Mouse (Mus musculus) layer of hippocampus, adult 2 months (tissue): Measurements from ENCODE around the gene Pomt1. TPM values are rescaled to one million over a fixed set of nuclear protein-coding genes. Genes with fewer than 3 reads are reported as not detected.
A peak's percentile ranks its signal among the peaks of the same experiment; 100 is the strongest.
"Not testable (repeated sequence)": the region's sequence is repeated elsewhere in the genome, so short reads cannot be mapped to it uniquely, and the experiment has no call there.

Experiments used
- DNase-seq, 2 experiments: peaks; one replicate each; pipeline ENCODE4 v3.0.0; 2022; ENCODE audit warnings: low spot score in 2 of 2
- H3K27ac ChIP-seq: fragments of 200-600 bp; 2 replicates; pipeline ENCODE4 v1.8.1; 2022
- H3K4me3 ChIP-seq: fragments of 200-600 bp; 2 replicates; pipeline ENCODE4 v1.8.1; 2022; ENCODE audit warnings: mild to moderate bottlenecking
- CTCF ChIP-seq: fragments of 200-600 bp; conservative IDR thresholded peaks from 2 replicates; pipeline ENCODE4 v1.8.1; 2022; ENCODE audit warnings: antibody characterized with exemption, mild to moderate bottlenecking, moderate library complexity
- total RNA-seq, 2 experiments: library from RNA; stranded (reverse); gene quantifications; 2 replicates each; pipeline ENCODE4 v1.2.3; 2021

The Pomt1 gene
- total RNA-seq, 2 experiments from 2014 or later: 23.4 to 24.1 TPM

DNA sequence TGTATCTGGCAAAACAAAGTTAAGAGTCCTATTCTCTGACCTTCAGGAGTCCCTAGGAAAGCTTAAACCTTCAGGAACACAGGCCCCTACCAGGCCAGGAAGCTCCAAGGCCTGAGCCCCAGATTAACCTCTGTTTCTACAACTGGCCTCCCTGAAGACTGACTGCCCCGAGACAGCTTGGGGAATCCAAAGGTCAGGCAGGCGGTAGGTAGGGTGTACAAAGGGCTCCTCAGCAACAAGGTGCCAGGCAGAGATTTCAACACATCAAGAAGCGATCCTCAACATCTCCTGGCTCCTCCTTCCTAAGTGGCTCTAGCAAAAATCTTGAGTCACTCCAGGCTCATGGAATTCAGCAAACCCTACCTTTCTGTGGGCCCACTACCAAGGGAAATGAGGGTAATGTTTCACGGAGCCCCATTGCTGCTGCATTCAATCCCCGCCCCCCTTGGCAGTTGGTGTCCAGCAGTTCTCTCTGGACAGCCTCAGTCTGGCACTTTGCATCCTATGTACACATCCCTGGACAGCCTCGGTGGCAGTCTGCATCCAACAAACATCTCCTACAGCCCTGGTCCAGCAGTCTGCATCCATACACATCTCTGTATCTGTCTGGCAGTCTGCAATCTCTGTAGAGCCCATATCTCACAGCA is 22.6 kb downstream of the Pomt1 start:
- DNase-seq: no peak
- H3K4me3 ChIP-seq: peak overlapping the region; percentile 77
- H3K27ac ChIP-seq: peak overlapping the region; percentile 88; the same call in 1 of the 2 replicates
- no peak for TF ChIP-seq CTCF

- peak within 1 kb of the TSS; percentile 77 for H3K4me3 ChIP-seq
- peak within 1 kb of the TSS; percentile 88 for H3K27ac ChIP-seq
- peak; percentile 86 to 89 for DNase-seq
- no peak for TF ChIP-seq CTCF
These were observed 23.4 kb downstream of the Pomt1 start, which contains the start of gene Uck1 for GRCm38 (mm10) chr2:32259657-32260417. Gene Uck1 (minus strand): TSS chr2:32260159.

GRCm38 (mm10) chr2:32260635-32261034 is 24.2 kb downstream of the Pomt1 start:
- DNase-seq: no peak
- H3K27ac ChIP-seq: no peak overlapping the region
- H3K4me3 ChIP-seq: no peak overlapping the region; the same call in 1 of the 2 replicates
- TF ChIP-seq CTCF: peak; percentile 78

- 0 out of 2 replicates have a peak, but pooled peaks have one; percentile 4 for TF ChIP-seq CTCF
- no peak for DNase-seq
- H3K4me3 ChIP-seq: no peak overlapping the region
- no peak overlapping the region for H3K27ac ChIP-seq
These were observed 39.4 kb downstream of the Pomt1 start for GRCm38 (mm10) chr2:32275823-32276222.

DNA sequence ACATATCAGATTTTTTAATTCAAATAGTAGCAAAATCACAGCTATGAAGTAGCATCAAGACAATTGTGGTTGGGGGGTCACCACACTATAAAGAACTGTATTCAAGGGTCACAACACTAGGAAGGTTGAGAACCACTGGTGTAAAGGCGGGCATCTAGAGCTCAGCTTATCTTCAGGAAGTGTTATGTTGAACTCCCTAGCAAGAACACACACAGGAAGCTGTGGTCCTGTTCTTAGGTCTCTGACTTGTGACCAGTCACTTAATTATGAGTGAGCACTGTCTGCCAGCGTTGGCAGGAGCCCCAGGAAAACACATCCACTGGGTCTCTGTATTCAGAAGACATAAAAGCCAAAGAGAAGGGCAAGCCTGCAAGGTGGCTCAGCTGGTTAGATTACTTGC is 45.9 kb downstream of the Pomt1 start:
- Histone ChIP-seq H3K27ac (no peak overlapping the region), H3K4me3 (no peak overlapping the region)
- DNase-seq: no peak
- TF ChIP-seq CTCF: no peak

DNA sequence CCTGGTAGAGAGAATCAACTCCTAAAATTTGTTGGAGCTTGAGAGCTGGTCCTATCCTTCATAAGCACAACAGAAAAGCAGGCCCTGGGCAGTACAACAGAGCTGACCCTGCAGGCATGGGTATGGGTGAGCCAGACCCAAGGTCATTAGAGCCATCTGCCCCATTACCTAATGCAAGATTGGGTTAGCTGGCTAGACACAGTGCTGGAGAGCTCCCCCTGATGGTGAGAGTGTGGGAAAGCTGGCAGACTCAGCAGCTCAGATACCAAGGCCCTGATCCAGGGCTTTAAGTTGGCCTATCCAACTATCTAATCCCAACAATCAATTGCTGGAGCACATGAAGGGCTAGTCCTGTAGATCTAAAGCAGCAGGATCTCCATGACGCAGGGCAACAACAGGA is 46.3 kb downstream of the Pomt1 start:
- no peak for DNase-seq
- Histone ChIP-seq H3K4me3 (no peak overlapping the region), H3K27ac (no peak overlapping the region)
- TF ChIP-seq CTCF: peak; percentile 86

- no peak overlapping the region for H3K27ac ChIP-seq
- no peak overlapping the region for H3K4me3 ChIP-seq
- no peak for TF ChIP-seq CTCF
- DNase-seq: no peak
These were observed 47.6 kb downstream of the Pomt1 start for GRCm38 (mm10) chr2:32283986-32284385.

DNA sequence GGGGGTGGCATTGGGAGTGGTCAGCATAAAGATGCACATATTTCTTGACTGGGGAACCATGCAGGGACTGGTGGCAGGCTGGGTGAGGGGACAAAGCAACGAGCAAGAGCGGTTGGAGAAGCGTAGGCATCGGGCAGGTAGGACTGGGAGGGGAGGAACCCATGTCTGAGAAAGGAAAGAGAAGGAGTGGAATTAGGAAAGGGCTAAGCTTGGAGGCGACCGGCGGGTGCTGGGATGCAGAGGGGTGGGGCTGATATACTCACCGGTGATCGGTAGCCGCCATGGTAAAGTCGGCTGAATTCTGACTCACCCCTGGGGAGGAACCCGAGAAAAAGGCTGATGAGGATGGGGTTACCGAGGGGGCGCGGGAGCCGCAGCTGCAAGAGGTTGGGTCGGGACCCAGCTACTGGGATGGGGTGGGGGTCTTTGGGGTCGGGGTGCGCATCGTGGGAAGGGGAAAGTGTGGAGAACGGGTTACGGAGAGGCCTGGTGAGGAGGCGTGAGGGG is 51.0 kb downstream of the Pomt1 start, which contains the start of gene Golga2:
Golga2 (plus strand) TSS at position 51 of the 507 bp plus-strand sequence.
- H3K27ac ChIP-seq: peak within 1 kb of the TSS; percentile 93
- peak within 1 kb of the TSS; percentile 94 for H3K4me3 ChIP-seq
- DNase-seq: no peak
- no peak for TF ChIP-seq CTCF

- DNase-seq: peak; percentile 96 to 97
- Histone ChIP-seq H3K4me3 (peak within 1 kb of the TSS; percentile 94), H3K27ac (peak within 1 kb of the TSS; percentile 93)
- no peak for TF ChIP-seq CTCF
These were observed 51.6 kb downstream of the Pomt1 start, which contains the start of gene Swi5 for GRCm38 (mm10) chr2:32287923-32288367. Gene Swi5 (minus strand): TSS chr2:32288075.

DNA sequence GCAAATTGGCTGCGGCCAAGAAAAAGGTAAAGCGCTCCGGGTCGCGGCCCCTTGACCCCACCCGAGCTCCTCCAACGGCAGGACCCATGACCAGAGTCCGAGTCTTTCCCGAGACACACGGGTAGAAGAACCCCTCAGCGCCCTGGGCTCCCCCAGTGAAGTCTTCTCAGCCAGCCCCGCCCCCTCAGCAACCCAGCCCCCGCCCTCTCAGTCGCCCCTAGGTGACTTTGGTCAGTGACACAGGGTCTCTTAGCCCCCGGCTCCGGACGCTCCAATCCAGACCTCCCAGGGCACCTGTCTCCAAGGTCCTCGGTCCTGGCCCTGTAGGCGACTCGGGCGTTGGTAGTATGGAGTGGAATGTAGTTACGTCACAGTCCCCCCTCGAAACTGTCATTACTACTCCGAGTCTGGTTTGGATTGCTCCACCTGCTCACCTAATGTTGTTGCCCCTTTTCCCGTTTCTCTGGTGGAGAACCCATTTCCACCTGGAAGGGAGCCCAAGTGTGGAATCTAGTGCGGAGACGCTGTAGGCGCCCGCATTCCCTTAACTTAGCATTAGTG is 52.1 kb downstream of the Pomt1 start:
- no peak for TF ChIP-seq CTCF
- no peak for DNase-seq
- peak overlapping the region; percentile 94 for H3K4me3 ChIP-seq
- H3K27ac ChIP-seq: peak overlapping the region; percentile 91

GRCm38 (mm10) chr2:32289578-32289977 is 53.2 kb downstream of the Pomt1 start:
- DNase-seq: no peak
- no peak overlapping the region for H3K27ac ChIP-seq
- peak; percentile 81 for TF ChIP-seq CTCF

DNA sequence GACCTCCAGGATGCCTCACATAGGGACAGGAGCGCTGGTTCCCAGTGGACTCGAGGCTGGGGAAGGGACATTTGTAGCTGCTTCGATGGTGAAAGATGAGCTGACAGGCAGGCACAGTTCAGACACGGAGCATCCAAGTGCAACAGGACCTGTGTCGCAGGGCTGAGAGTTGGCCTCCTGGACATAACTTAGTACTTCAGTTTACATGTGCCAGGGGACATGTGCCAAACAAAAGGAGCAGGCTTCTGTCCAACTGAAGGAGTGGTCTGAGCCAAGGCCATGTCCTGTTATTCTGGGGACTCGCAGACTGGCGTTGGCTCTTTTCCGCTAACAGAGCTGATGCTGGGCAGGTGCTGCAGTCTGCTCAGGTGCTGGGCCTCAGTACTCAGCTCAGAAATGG is 58.0 kb downstream of the Pomt1 start:
- no peak for DNase-seq
- H3K27ac ChIP-seq: no peak overlapping the region
- TF ChIP-seq CTCF: no peak
- H3K4me3 ChIP-seq: no peak overlapping the region

More at GRCm38 (mm10) chr2:32289578-32289977, 53.2 kb downstream of the Pomt1 start:
- H3K4me3 ChIP-seq: peak overlapping the region; percentile 94; the same call in 1 of the 2 replicates

DNA sequence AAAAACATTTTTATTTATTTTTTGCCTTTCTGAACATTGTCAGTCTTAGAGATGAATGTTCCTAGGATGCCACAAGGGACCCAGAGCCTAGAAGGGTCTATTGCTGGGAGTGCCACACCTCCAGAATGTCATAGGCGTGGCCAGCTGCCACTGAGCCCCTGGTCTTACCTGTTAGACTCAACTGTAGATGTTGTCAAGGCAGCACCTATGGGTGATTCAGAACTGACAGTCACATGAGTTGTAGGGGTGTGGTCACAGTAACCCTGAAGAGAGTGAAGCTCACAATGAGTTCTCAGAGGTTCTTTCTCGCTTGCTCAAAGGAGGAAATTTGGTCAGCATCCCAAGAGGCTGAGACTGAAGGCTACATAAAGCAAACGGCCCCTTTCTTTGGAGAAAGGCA is 58.9 kb downstream of the Pomt1 start:
- Histone ChIP-seq H3K27ac (no peak overlapping the region), H3K4me3 (no peak overlapping the region)
- no peak for DNase-seq
- no peak for TF ChIP-seq CTCF

- not testable (repeated sequence) for H3K4me3 ChIP-seq, DNase-seq, H3K27ac ChIP-seq
These were observed 59.5 kb downstream of the Pomt1 start for GRCm38 (mm10) chr2:32295842-32296241.
